Mouse (Mus musculus) right cerebral cortex, postnatal 14 days (tissue): Measurements from ENCODE around the gene Rimbp2.
A peak's percentile ranks its signal among the peaks of the same experiment; 100 is the strongest.

Experiments
- DNase-seq: peaks from one replicate; pipeline ENCODE4 v3.0.0; 2022

Rimbp2 gene

DNA sequence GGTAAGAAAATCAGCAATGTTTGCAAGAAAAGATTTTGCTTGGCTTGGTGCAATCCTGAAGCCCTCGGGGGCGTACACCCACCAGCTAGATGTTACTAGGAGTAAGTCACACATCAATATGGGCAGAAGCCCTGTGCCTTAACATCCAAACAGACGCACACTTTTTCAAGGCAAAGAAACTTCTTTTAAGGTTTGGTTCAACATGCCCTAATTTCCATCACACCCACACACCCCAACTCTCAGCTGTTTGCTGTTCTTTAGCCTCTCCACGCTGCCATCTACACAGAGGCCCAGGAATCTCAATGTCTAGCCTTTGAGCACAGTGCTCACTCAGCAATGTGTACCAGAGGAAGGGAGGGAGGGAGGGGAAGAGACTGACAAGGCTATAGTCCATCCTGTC lies 28.2 kb downstream of the Rimbp2 start:
- DNase-seq: no peak

DNA sequence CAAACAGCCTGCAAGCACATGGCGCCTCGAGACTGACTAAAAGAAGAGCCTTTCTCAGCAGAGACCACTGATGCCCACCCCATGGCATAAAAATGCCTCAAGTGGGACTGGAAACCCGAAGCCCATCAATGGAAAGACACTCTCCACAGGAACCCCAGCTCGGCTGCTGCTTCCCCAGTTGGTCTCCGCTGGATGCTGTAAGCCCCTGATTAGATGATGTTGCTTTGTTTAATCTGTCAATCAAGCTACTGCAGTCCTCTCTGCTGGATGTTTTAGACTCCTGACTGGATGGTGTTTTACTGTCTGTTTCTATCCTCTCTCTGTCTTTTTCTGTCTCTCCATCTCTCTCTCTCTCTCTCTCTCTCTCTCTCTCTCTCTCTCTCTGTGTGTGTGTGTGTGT lies 33.2 kb downstream of the Rimbp2 start:
- DNase-seq: no peak

DNA sequence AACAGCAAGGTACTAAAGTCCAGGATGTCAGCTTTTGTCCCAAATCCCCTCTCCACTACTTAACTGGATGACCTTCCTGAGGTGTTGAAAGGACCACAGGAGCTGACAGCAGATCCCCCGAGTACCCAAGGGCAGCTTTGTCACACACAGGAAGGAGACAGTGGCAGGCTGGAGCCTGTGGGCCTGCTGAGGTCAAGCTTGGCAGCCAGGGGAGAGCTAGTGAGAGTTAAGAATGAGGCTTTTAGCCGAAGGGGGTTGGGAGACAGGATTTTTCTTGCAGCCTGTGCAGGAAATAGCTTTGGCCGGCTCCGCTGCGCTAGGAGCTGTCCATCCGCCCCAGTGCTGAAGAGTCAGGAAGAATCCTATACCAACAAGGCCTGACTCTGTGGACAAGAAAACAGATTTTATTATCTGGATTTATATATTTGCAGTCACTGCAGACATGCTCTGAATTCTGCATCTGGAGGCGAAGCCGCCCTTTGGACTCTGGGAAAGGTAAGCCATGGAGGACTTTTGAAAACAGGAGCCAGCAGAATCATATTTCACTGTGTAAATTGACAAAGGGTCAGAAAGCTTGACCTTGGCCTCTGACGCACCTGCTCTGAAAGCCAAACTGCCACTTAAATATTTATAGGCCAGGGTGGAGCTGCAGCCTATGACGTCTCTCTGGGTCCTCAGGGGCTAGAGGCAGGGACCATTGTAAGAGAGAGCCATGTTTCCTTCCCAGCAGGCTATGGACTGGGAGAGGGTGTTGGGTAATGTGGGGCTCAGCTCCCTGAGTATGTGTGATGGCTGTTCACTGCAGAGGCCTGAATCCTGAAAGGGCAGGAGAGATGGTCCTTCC lies 35.9 kb downstream of the Rimbp2 start:
- DNase-seq: peak; percentile 32

DNA sequence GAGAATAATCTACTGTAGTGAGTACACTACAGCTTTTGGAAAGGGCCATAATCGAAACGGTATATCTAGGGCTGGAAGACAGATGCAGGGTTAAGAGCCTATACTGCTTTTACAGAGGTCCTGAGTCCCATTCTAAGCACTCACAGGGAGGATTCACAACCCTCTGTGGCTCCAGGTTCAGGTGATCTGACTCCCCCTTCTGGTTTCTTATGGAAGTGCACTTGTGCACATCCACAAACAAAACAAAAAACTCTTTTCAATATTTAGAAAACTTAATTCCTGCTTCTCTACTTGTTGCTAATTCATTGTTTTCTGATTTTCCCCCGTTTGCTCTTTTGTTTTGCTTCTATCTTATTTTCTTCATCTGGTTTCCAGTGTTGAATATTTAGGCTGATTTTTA lies 39.5 kb downstream of the Rimbp2 start:
- DNase-seq: no peak

DNA sequence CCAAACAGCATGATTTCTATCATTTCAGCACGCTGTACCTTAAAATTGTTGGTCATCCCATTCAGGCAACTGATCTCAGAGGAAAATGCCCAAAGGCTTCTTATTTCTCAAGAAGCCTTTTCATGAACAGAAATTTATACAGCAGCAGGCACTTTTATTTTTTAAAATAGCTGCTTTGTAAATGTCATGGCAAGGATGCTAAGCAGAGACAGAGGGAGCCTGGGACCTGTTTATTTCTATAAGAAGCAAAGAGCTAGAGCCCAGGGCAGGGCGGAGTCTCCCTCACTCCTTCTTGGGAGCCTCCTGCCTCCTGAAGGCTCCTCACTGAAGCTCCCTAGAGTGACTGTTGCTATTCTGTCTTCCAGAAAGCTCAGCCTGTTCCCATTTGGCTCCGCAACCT lies 40.9 kb downstream of the Rimbp2 start:
- DNase-seq: peak; percentile 16

DNA sequence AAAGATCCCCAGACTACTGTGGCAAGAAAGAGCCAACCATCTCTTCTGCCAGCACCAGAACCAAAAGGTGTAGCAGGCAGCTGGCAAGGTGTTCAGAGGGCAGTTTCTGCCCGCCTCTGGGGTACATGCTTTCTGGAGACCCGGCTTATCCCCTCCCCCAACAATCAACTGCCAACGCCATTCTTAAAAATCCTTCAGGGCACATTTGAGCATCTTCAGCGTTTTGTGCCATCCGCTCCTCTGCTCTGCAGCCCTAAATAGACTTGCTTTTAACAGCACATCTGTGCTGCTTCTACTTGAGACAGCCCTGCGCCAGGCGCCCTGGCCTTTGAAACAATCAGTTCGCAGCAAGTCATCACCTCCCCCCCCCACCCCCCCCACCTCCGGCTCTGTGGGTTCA lies 41.7 kb downstream of the Rimbp2 start:
- DNase-seq: peak; percentile 26

DNA sequence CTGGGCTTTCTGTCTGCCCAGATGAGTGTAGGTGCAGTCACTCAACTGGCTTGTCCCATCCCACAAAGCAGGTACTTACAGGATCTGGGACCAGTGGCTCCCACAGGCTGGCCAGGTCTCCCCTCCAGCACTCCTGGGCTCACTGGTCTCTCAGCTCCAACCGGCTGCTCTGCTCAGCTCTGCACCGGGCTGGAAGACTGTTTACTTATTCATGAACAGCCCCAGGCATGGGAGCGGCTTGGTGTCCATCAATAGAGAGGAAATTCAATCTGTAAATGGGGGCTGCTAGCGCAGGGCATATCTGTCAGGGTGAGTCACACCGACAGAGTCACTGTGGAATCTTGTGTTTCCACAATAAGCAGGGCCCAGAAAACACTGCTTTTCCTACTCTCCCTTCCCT lies 49.2 kb downstream of the Rimbp2 start:
- DNase-seq: no peak

DNA sequence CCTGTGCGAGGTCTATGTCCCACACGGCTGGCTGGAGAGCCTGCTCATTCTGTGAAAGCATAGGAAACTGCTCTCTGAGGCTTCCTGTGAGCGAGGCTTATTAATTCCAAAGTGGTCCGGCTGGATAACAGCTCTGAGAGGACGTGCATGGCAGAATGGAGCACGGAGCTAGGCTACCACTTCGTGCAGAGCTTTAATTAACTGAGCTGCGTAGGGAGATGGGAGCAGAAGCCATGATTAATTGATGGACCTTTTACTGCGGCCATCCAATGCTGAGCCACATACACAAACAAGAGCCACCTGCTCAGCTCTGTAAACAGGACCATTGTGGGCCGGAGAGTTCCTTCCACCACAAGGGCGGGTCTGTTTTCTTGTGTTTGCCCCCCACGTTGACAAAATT lies 50.2 kb downstream of the Rimbp2 start:
- DNase-seq: no peak

DNA sequence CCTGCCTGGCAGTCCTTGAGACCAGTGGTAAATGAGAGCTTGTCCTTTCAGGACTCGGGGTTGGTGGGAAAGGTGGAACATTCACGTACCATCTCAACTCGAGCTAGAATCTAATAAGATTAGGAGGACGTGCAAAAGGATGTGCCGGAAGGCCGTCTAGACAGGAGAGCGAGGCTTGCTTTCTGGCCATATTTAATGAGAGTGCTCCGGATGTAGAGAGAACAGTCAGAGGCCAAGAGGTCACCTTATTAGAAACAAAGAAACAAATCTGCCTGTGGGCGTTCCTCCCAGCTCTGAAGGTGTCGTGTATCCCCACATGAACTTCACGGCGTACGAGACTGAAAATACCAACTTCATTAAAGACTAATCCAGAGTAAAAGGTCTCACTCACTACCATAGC lies 53.3 kb downstream of the Rimbp2 start:
- DNase-seq: no peak

DNA sequence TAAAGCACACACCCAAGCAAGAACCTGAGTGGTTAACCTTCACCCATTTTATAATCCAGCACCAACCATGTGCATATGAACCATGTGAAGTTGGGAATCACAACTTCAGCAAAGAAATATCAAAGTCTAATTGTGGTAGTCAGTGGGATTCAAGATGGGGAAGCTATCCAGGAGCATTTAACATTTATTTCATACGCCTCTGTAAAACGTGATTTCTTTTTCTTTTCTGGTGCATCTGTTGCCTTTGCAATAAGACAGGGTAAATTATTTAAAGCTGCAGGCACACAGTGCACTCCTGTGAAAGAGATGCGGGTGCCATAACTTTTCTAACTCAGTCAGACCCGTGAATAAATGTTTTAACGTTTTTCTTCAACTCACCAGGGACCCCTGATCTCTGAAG lies 58.4 kb downstream of the Rimbp2 start:
- no peak for DNase-seq

DNA sequence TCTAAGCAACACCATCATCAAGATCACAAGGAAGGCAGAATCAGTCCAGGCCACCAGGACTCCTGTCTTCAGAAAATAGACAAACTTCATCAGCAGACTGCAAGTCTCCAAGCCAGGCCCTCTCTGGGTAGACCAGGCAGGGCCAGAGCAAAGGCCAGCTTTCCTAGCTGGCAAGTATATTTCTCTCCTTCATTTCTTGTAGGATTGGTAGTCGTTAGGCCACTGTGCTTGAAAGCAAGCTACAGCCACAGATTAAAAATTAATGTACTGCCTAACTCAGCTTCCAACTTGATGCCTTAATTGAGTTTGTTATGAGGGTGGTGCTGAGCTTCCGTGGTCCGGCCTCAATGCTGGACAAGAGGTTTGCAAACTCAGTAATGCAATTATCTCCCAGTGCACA lies 65.7 kb downstream of the Rimbp2 start:
- no peak for DNase-seq

DNA sequence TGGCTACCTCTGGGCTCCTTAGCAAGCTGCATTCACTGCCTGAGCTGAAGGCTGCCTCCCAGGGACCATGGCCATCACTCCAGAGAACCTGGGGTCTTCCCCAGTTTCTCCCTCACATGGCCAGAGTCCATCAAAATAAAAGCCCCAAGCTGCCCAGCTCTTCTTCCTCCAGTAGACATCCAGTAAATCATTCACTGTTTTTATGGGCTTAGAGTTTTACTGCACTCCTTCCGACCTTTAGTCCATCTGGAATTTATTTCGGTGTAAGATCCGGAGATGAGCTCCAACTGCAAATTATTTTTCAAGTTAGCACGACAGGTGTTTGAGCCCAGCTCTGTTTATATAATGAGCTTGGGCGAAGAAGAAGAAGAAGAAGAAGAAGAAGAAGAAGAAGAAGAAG lies 69.0 kb downstream of the Rimbp2 start:
- no peak for DNase-seq

DNA sequence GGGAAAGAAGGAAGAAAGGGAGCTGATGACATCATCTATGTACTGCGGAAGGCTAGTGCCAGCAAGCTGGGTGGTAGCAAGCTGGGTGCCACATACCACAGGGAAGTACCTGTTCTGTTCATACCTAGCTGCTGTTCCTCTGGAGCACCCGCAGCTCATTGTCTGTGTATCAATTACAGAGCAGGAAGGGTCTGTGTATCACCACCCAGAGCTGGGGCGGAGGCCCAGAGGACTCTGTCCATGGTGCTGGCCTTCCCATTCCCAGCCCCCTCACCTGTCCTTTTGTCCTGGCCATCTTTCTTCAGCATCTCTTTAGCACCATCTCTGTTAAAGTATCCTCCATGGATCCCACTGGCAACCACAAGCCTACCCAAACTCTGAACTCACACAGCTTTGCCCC lies 74.2 kb downstream of the Rimbp2 start:
- DNase-seq: no peak

DNA sequence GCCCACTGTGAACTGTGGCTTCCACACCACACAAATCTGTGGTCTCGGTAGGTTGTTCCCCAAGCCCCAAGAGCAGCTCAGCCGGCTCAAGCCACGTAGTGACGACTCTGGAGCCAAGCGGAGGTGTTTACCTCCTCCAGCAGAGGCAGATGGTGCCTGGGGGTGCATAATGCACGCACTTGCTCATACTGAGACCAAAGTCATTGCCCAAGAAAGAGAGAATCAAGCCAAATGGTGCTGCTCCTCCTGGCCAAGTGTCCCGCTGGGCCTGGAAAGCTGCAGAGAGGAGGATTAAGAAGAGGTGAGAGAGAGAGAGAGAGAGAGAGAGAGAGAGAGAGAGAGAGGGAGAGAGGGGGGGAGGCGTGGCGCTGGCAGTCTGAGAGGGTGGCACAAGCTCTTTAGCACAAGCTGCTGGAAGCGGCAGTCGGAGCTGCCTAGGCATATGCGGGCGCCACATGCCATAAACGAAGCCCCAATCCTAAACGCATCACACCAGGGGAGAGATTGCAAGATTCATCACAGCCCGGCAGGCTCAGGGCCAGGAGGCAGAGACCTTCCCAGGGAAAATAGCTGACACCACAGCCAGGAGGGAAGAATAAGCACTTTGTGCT lies 75.8 kb downstream of the Rimbp2 start:
- peak; percentile 38 for DNase-seq

DNA sequence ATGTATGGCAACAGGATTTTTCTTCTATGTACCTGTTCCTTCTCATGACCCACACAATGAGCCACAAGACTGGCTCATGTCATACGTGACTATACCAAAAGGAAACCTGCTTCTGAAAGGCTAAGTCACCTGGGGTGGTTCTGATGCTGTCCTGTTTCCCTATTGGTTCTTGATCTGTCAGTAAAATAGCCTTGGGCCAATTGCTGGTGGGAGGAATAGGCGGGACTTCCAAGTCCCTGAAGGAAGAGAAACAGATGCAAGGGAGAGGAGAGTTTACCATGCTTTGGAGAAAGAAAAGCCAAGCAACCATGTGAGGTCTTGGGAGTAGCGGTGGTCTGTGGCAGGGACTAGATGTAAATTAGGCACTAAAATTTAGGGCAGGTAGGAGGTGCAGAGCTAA lies 81.6 kb downstream of the Rimbp2 start:
- no peak for DNase-seq

DNA sequence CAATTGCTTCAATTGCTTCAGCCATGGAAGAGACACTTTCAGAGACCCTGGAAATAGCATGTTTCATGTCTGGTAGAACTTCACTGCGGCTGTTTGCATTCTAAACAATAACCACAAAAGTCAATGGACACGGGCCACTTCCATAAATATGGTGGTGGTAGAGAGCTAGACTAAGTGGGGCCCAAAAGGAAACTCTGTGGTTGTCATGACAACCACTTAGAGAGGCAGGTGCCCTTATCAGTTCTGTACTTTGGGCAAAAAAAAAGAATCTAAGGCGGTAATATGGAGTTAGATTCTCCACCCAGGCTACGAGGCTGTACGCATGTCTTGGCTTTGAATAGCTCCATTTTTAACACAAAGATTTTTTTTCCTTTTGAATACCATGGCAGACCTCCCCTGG lies 86.5 kb downstream of the Rimbp2 start:
- DNase-seq: no peak

DNA sequence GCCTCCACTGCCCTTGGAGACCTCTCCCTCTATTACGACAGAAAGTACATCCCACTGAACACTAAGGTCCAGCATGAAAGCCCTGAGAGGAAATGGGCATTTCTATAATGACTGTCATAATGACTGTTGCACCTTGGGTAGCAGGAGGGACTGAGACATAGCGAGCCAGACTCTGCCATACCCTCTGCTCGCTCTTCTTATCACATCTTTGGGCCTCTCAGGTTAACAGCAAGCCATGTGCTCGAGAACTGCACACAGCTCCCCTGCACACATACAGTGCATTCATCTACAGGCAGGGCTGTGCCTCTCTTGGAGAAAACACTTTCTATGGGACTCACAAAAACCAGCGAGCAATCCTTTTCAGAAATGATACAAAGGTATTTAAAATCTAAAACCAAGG lies 87.0 kb downstream of the Rimbp2 start:
- DNase-seq: no peak

DNA sequence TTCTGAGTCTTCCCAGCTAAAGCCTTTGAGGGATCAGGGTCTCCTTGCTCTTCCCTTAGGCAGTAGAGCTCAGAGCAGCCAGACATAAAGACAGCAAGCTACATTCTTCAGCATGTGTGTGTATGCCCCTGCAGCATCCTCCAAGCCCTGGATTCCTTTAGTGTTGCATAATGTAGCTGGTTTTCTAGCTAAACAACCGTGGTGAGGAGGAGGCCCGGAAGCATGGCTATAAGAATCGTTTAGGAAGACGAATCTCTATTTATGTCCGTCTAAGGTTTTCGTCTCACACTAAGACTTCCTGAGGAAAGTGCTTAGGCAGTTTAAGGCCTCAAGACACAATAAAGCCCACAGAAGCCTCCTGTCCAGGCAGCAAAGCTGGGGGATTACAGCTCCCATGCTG lies 89.8 kb downstream of the Rimbp2 start:
- no peak for DNase-seq

DNA sequence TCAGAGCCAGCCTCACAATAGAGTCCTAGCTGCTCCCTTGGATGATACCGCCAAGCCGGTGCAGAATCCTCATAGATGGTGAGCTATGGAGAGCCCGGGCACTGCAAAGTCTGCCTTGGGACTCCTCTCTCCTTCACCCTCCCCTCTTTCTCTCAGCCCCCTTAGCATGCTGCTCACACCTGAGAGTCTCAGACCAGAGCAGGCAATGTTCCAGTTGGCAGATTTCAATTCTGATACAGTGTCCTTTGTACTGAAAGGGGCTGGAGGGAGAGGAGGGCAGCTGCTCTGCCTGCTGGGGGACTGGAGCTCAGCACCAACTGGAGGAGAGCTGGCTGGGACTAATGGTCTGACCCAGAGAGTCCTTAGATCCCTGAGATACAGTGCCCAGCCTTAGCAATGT lies 92.4 kb downstream of the Rimbp2 start:
- DNase-seq: no peak

DNA sequence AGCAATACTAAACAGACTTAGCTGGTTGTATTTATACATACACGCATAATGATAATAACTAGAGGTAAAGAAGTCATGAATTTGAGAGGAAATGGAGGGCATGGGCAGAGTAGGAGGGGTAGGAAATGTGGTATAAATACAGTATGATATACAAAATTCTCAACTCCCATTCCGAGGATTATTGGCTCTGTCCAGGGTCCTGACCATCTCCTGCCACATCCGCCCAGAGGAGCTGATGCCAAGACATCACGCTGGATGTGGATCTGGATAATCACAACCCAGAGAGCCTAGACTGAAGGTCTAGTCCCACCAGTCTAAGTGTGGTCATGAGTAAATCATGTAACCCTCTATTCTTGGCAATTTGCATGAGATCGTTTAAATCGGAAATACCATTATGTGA lies 100.5 kb downstream of the Rimbp2 start:
- DNase-seq: no peak

DNA sequence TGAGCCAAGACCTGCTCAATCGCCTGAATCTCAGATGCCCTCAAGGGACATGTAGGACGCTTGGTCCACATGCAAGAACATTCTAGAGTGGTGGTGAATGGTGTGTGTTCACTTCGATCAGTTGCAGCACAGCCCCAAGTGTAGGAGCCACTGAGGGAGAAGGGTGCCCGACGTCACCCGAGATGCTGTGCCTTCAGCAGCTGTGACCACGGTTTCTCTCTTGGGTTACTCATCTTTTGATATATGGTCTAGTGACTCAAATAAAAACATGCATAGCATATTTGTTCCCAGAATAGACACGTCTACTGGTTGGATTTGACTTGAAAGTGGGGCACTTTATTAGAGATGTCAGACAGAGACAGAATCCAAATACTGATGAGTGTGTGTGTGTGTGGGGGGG lies 105.5 kb downstream of the Rimbp2 start:
- DNase-seq: peak; percentile 22

DNA sequence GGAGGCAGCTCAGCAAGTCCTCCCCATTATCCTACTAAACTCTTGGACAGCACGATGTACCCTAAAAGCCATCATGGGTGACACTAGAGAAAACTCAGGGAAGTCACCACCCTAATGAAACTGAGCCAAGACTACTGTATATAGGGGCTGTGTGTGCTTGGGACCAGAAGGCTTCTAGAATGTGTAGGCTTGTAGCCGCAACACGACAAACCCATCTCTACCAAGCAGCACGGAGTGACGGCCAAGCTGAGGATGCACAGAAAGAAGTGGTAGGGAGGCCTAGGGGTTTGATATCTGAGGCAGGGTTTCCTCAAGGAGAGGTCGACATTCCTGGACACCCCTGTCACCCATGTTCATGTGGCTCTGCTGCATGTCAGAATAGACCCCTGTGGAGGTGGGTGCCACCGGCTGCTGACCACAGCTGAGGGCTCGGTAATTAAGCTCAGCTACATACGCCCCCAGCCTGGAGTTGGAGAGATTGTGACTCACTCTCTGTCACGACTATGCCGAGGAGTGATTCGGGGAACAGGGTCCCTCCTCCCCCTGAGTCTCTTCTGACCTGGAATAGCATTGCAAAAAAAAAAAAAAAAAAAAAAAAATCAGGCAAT lies 106.7 kb downstream of the Rimbp2 start:
- peak; percentile 53 for DNase-seq

DNA sequence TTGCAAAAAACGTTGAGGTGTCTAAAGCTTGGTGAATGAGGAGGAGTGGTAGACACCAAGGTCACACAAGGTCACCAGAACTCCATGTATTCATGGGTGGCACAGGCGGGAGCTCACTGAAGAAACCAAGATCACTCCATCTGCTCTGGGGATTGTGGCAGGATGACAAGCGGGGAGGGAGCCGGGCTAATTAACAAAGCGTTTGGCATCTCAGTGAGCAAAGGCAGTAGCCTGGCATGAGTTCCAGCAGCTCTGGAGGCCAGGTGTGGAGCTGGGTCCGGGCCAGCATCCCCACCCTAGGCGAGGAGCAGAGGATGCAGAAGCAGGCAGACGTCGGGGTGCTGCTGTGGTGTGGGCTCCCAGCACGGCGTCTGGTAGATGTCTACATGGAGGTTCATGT lies 108.3 kb downstream of the Rimbp2 start:
- DNase-seq: peak; percentile 60

DNA sequence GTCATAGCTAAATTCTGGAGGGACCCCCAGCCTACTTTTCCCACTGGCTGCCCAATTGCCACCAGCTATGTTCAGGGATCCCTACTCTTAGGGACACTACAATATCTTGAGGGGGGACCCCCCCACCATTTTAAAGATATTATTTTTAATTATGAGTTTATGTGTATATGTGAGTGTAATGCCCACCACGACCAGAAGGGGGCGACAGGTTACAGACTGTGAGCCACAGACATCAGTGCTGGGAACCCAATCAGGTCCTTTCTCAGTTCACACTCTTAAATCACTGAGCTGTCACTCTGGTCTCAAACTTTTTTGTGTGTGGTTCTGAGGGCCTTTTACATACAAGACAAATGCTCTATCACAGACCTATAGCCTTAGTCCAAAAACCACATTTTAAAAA lies 109.3 kb downstream of the Rimbp2 start:
- no peak for DNase-seq

DNA sequence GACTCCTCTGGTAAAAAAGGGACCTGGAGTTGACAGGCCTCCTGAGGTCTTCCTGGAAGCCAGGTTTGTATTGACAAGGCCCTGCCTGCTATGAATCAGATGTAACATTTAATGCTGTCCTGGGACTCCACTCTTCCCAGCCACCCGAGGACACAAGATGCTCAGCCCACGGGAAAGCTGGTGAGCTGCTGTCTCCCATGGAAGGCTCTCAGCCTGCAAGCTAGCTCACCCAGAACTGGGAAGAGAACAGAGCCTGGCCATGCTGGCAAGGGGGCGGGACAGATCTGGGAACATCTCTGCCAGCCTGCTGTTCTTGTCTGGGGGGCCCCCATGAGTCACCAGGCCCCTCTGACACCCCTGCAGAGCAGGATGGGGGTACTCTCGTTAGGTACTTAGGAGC lies 111.7 kb downstream of the Rimbp2 start:
- peak; percentile 61 for DNase-seq
